Mouse (Mus musculus) midbrain, embryonic 10.5 days (tissue): Measurements from ENCODE around the gene Hint1. TPM values are rescaled to one million over a fixed set of nuclear protein-coding genes. Genes with fewer than 3 reads are reported as not detected.

Source experiments
- polyA plus RNA-seq: library from polyadenylated mRNA; unstranded; fragments of >200 nt; fragmentation: Nextera tagmentation; extraction: Ambion mirVana; gene quantifications from 2 replicates; pipeline ENCODE4 v1.2.1, GENCODE M21; 2016

The Hint1 gene
- polyA plus RNA-seq, 1 experiment from 2014 or later: 682 TPM

Other genes starting within 250 kb of the Hint1 start
- gene Cdc42se2, start 78.7 kb upstream of the Hint1 start, polyA plus RNA-seq: 229 and 253 TPM in 2 replicates
- 4.7 and 6.5 TPM in 2 replicates for gene Lyrm7, start 5.5 kb upstream of the Hint1 start, polyA plus RNA-seq
- gene Gpx3, start 36.1 kb downstream of the Hint1 start, polyA plus RNA-seq: 68.6 and 72.1 TPM in 2 replicates
- gene Tnip1, start 96.5 kb downstream of the Hint1 start, polyA plus RNA-seq: 9.5 and 11.6 TPM in 2 replicates
- gene Anxa6, start 167.1 kb downstream of the Hint1 start, polyA plus RNA-seq: 53.9 and 71.1 TPM in 2 replicates
- 0.34 and 0.39 TPM in 2 replicates for gene Ccdc69, start 211.7 kb downstream of the Hint1 start, polyA plus RNA-seq
- gene Gm2a, start 231.7 kb downstream of the Hint1 start, polyA plus RNA-seq: 9.3 and 11.9 TPM in 2 replicates